Mouse (Mus musculus): ENCODE data around the gene Ptprq. TPM values are rescaled to one million over a fixed set of nuclear protein-coding genes. Genes with fewer than 3 reads are reported as not detected.
A peak's percentile ranks its signal among the peaks of the same experiment; 100 is the strongest.

The Ptprq gene
- polyA plus RNA-seq, 1 experiment, result 0.02 TPM

- Histone ChIP-seq H3K79me2 (ENCODE audit: control insufficient read depth, insufficient read depth) (no peaks in the 10 kb centered on the region), H3K27me3 (ENCODE audit: control insufficient read depth, insufficient read depth, insufficient read length) (no peaks in the 10 kb centered on the region), H3K36me3 (ENCODE audit: control insufficient read depth, insufficient read depth) (no peaks in the 10 kb centered on the region), H3ac (ENCODE audit: control insufficient read depth, insufficient read length, low read depth) (no peak overlapping the region), H3K79me3 (ENCODE audit: low read depth) (no peaks in the 10 kb centered on the region), H3K4me3 (ENCODE audit: insufficient read depth, poor library complexity, severe bottlenecking) (no peak overlapping the region)
- no peak for TF ChIP-seq MAX (IDR thresholded peaks at IDR 0.05)
- TF ChIP-seq FOSL1 (IDR thresholded peaks at IDR 0.05; ENCODE audit: insufficient read depth, low read length, poor library complexity, severe bottlenecking), result no peak
- no peak for TF ChIP-seq MYOD1 (IDR thresholded peaks at IDR 0.05; ENCODE audit: control insufficient read depth, insufficient read length, low read depth)
- TF ChIP-seq USF1 (IDR thresholded peaks at IDR 0.05; ENCODE audit: low read depth), result no peak
- no peak for TF ChIP-seq CEBPB (IDR thresholded peaks at IDR 0.05; ENCODE audit: low read depth)
- TF ChIP-seq MYOG (IDR thresholded peaks at IDR 0.05; ENCODE audit: control insufficient read depth, extremely low read depth, insufficient read length), result no peak
- no peak for TF ChIP-seq CTCF (IDR thresholded peaks at IDR 0.05; ENCODE audit: control insufficient read depth, insufficient read depth, insufficient read length)
Measured at GRCm38 (mm10) chr10:107675994-107676393, 43.9 kb downstream of the Ptprq start.

DNA sequence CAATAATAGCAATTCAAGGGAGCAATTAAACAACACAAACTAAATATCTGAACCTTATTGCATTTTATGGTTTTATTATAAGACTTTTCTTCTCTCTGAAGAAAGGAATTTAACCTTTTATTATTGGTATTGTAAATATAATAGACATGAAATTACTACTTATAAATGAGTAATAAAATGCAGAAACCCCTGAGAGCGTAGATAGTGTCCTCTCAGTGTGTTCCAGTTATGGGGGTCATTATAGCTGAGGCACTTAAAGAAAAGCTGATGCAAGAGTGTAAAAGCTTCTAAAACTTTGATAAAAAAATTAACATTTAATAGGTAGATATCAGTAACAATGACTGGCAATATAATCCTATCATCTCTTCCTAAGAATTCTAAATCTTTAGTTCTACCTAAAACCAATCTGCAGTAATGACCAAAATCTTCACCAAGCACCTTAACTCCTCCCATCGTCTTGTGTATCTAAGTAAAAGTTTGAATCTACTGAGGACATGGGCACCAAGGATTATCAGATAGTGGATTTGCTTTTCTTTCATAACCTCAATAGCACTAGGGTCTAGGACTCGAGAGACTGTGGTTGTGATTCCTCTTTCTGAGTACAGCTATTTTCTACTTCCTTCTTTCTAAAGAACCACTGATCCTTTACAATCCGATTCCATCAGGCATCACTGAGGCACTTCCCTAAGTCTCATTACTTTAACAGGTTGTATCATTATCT lies 51.3 kb downstream of the Ptprq start:
- H3K4me3 ChIP-seq (ENCODE audit: insufficient read depth, poor library complexity, severe bottlenecking), result no peak overlapping the region
- no peak for TF ChIP-seq USF1 (IDR thresholded peaks at IDR 0.05; ENCODE audit: low read depth)
- no peak for TF ChIP-seq FOSL1 (IDR thresholded peaks at IDR 0.05; ENCODE audit: insufficient read depth, low read length, poor library complexity, severe bottlenecking)
- no peak for TF ChIP-seq MYOD1 (IDR thresholded peaks at IDR 0.05; ENCODE audit: control insufficient read depth, insufficient read length, low read depth)
- no peak for TF ChIP-seq MYOG (IDR thresholded peaks at IDR 0.05; ENCODE audit: control insufficient read depth, extremely low read depth, insufficient read length)
- TF ChIP-seq CTCF (IDR thresholded peaks at IDR 0.05; ENCODE audit: control insufficient read depth, insufficient read depth, insufficient read length), result no peak
- no peak for TF ChIP-seq CEBPB (IDR thresholded peaks at IDR 0.05; ENCODE audit: low read depth)
- TF ChIP-seq MAX (IDR thresholded peaks at IDR 0.05), result no peak
- H3K79me3 ChIP-seq (ENCODE audit: low read depth), result no peaks in the 10 kb centered on the region
- H3K79me2 ChIP-seq (ENCODE audit: control insufficient read depth, insufficient read depth), result no peaks in the 10 kb centered on the region
- H3ac ChIP-seq (ENCODE audit: control insufficient read depth, insufficient read length, low read depth), result no peak overlapping the region
- no peaks in the 10 kb centered on the region for H3K27me3 ChIP-seq (ENCODE audit: control insufficient read depth, insufficient read depth, insufficient read length)
- no peaks in the 10 kb centered on the region for H3K36me3 ChIP-seq (ENCODE audit: control insufficient read depth, insufficient read depth)

DNA sequence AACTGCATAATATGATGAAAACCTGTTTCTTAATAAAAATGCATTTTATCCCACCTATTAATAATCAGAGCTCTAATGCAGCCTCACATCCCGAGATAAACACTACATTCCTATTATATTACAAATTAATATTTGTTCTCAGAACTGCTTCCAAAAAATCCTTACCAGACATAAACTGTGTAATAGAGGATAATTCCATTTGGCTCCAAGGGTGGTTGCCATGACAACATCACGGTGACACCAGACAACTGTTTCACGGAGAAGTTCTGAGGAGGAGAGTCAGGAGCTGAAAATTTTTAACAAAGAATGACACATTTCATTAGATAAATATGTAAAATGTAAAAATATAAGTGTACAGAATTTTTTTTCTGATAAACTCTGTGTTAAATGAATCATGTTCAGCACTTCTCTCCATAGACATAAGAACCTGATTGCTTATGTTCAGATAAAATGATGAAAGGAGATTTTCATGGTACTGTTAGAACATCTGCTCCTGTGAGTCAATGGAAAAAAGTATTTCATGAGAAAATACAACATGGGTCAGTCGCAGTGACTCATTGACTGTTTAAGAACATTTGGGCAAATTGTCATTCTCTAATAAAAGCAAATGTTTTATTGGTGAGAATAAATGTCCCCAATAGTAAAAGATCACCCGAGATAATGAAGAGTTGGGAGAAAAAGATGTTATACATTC lies 57.3 kb downstream of the Ptprq start:
- no peaks in the 10 kb centered on the region for H3K79me3 ChIP-seq (ENCODE audit: low read depth)
- no peaks in the 10 kb centered on the region for H3K79me2 ChIP-seq (ENCODE audit: control insufficient read depth, insufficient read depth)
- H3ac ChIP-seq (ENCODE audit: control insufficient read depth, insufficient read length, low read depth), result no peak overlapping the region
- no peak overlapping the region for H3K4me3 ChIP-seq (ENCODE audit: insufficient read depth, poor library complexity, severe bottlenecking)
- H3K36me3 ChIP-seq (ENCODE audit: control insufficient read depth, insufficient read depth), result no peaks in the 10 kb centered on the region
- TF ChIP-seq MAX (IDR thresholded peaks at IDR 0.05) (no peak), USF1 (IDR thresholded peaks at IDR 0.05; ENCODE audit: low read depth) (no peak), FOSL1 (IDR thresholded peaks at IDR 0.05; ENCODE audit: insufficient read depth, low read length, poor library complexity, severe bottlenecking) (peak; percentile 76), MYOG (IDR thresholded peaks at IDR 0.05; ENCODE audit: control insufficient read depth, extremely low read depth, insufficient read length) (no peak), CEBPB (IDR thresholded peaks at IDR 0.05; ENCODE audit: low read depth) (no peak), MYOD1 (IDR thresholded peaks at IDR 0.05; ENCODE audit: control insufficient read depth, insufficient read length, low read depth) (peak; percentile 54), CTCF (IDR thresholded peaks at IDR 0.05; ENCODE audit: control insufficient read depth, insufficient read depth, insufficient read length) (no peak)
- no peaks in the 10 kb centered on the region for H3K27me3 ChIP-seq (ENCODE audit: control insufficient read depth, insufficient read depth, insufficient read length)

DNA sequence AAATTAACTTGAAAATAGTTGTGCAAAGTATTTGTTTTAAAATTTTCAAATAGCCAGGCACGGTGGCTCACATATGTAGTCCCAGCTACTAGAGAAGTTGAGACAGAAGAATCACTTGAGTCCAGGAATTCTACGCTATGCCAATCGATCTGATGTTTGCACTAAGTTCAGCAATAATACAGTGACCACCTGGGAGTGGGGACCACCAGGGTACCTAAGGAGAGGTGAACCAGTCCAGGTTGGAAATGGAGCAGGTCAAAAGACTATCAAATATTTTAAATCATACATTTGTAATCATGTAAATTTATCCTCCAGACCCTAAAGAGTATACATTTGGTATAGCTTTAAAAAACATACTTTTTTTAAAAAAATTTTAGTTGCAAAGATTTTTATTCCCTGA lies 57.9 kb downstream of the Ptprq start:
- Histone ChIP-seq H3K79me2 (ENCODE audit: control insufficient read depth, insufficient read depth) (no peaks in the 10 kb centered on the region), H3ac (ENCODE audit: control insufficient read depth, insufficient read length, low read depth) (no peak overlapping the region), H3K4me3 (ENCODE audit: insufficient read depth, poor library complexity, severe bottlenecking) (no peak overlapping the region), H3K79me3 (ENCODE audit: low read depth) (no peaks in the 10 kb centered on the region), H3K36me3 (ENCODE audit: control insufficient read depth, insufficient read depth) (no peaks in the 10 kb centered on the region), H3K27me3 (ENCODE audit: control insufficient read depth, insufficient read depth, insufficient read length) (no peaks in the 10 kb centered on the region)
- no peak for TF ChIP-seq MYOD1 (IDR thresholded peaks at IDR 0.05; ENCODE audit: control insufficient read depth, insufficient read length, low read depth)
- TF ChIP-seq CTCF (IDR thresholded peaks at IDR 0.05; ENCODE audit: control insufficient read depth, insufficient read depth, insufficient read length), result no peak
- no peak for TF ChIP-seq MYOG (IDR thresholded peaks at IDR 0.05; ENCODE audit: control insufficient read depth, extremely low read depth, insufficient read length)
- TF ChIP-seq FOSL1 (IDR thresholded peaks at IDR 0.05; ENCODE audit: insufficient read depth, low read length, poor library complexity, severe bottlenecking), result no peak
- no peak for TF ChIP-seq CEBPB (IDR thresholded peaks at IDR 0.05; ENCODE audit: low read depth)
- no peak for TF ChIP-seq USF1 (IDR thresholded peaks at IDR 0.05; ENCODE audit: low read depth)
- TF ChIP-seq MAX (IDR thresholded peaks at IDR 0.05), result no peak

GRCm38 (mm10) chr10:107659141-107659540 lies 60.7 kb downstream of the Ptprq start:
- Histone ChIP-seq H3K79me2 (ENCODE audit: control insufficient read depth, insufficient read depth) (no peaks in the 10 kb centered on the region), H3ac (ENCODE audit: control insufficient read depth, insufficient read length, low read depth) (no peak overlapping the region), H3K79me3 (ENCODE audit: low read depth) (no peaks in the 10 kb centered on the region), H3K27me3 (ENCODE audit: control insufficient read depth, insufficient read depth, insufficient read length) (no peaks in the 10 kb centered on the region), H3K4me3 (ENCODE audit: insufficient read depth, poor library complexity, severe bottlenecking) (no peak overlapping the region), H3K36me3 (ENCODE audit: control insufficient read depth, insufficient read depth) (no peaks in the 10 kb centered on the region)
- TF ChIP-seq FOSL1 (IDR thresholded peaks at IDR 0.05; ENCODE audit: insufficient read depth, low read length, poor library complexity, severe bottlenecking) (peak; percentile 72), CEBPB (IDR thresholded peaks at IDR 0.05; ENCODE audit: low read depth) (no peak)

Data from C2C12 (cell line).